Mouse (Mus musculus): ENCODE data around the gene Lamp1. TPM values are rescaled to one million over a fixed set of nuclear protein-coding genes. Genes with fewer than 3 reads are reported as not detected.

Gene Lamp1
- polyA plus RNA-seq, 1 experiment from 2014 or later, result 292 TPM

GRCm38 (mm10) chr8:13174811-13175210 is 15.8 kb downstream of the Lamp1 start:
- Histone ChIP-seq H3K4me1 (ENCODE audit: control insufficient read depth, insufficient read depth, low read length) (no peaks in the 10 kb centered on the region), H3K27me3 (ENCODE audit: control insufficient read depth, insufficient read depth, low read length) (no peaks in the 10 kb centered on the region), H3K9ac (replicated peaks; ENCODE audit: low read length) (no peak overlapping the region), H3K27ac (replicated peaks; ENCODE audit: low read depth, low read length) (no peak overlapping the region), H3K4me3 (replicated peaks; ENCODE audit: low read depth, low read length) (no peak overlapping the region), H3K36me3 (ENCODE audit: control insufficient read depth, insufficient read depth, low read length) (peaks cover 86% of the 10 kb centered on the region), H3K4me2 (ENCODE audit: low read length) (no peak overlapping the region), H3K9me3 (ENCODE audit: control insufficient read depth, low read length) (no peaks in the 10 kb centered on the region)
- ATAC-seq (ENCODE audit: low FRiP score, low TSS enrichment), result no peak
- 91% methylated on average over 4 of the region's 4 CpGs for WGBS
- DNase-seq, result no peak

- Histone ChIP-seq H3K27me3 (ENCODE audit: control insufficient read depth, insufficient read depth, low read length) (no peaks in the 10 kb centered on the region), H3K4me3 (replicated peaks; ENCODE audit: low read depth, low read length) (no peak overlapping the region), H3K27ac (replicated peaks; ENCODE audit: low read depth, low read length) (no peak overlapping the region), H3K9me3 (ENCODE audit: control insufficient read depth, low read length) (no peaks in the 10 kb centered on the region), H3K4me1 (ENCODE audit: control insufficient read depth, insufficient read depth, low read length) (no peaks in the 10 kb centered on the region), H3K36me3 (ENCODE audit: control insufficient read depth, insufficient read depth, low read length) (peaks cover 77% of the 10 kb centered on the region), H3K4me2 (ENCODE audit: low read length) (no peak overlapping the region), H3K9ac (replicated peaks; ENCODE audit: low read length) (no peak overlapping the region)
- DNase-seq (no peak), ATAC-seq (ENCODE audit: low FRiP score, low TSS enrichment) (no peak)
- WGBS, result 93% methylated on average over 1 of the region's 1 CpGs
Observed at GRCm38 (mm10) chr8:13175650-13176049, 16.7 kb downstream of the Lamp1 start.

- WGBS, result 92% methylated on average over 7 of the region's 7 CpGs
- H3K9me3 ChIP-seq (ENCODE audit: control insufficient read depth, low read length), result no peaks in the 10 kb centered on the region
- ATAC-seq (ENCODE audit: low FRiP score, low TSS enrichment) (no peak), DNase-seq (no peak)
- H3K27me3 ChIP-seq (ENCODE audit: control insufficient read depth, insufficient read depth, low read length), result no peaks in the 10 kb centered on the region
- H3K4me1 ChIP-seq (ENCODE audit: control insufficient read depth, insufficient read depth, low read length), result no peaks in the 10 kb centered on the region
- no peak overlapping the region for H3K4me3 ChIP-seq (replicated peaks; ENCODE audit: low read depth, low read length)
- no peak overlapping the region for H3K4me2 ChIP-seq (ENCODE audit: low read length)
- no peak overlapping the region for H3K27ac ChIP-seq (replicated peaks; ENCODE audit: low read depth, low read length)
- H3K9ac ChIP-seq (replicated peaks; ENCODE audit: low read length), result no peak overlapping the region
- H3K36me3 ChIP-seq (ENCODE audit: control insufficient read depth, insufficient read depth, low read length), result peaks cover 62% of the 10 kb centered on the region
Observed at GRCm38 (mm10) chr8:13177173-13177852, 18.4 kb downstream of the Lamp1 start.

- WGBS, result 96% methylated on average over 5 of the region's 5 CpGs
- Histone ChIP-seq H3K4me1 (ENCODE audit: control insufficient read depth, insufficient read depth, low read length) (no peaks in the 10 kb centered on the region), H3K4me3 (replicated peaks; ENCODE audit: low read depth, low read length) (no peak overlapping the region), H3K27ac (replicated peaks; ENCODE audit: low read depth, low read length) (no peak overlapping the region), H3K9me3 (ENCODE audit: control insufficient read depth, low read length) (no peaks in the 10 kb centered on the region), H3K27me3 (ENCODE audit: control insufficient read depth, insufficient read depth, low read length) (no peaks in the 10 kb centered on the region), H3K4me2 (ENCODE audit: low read length) (no peak overlapping the region), H3K9ac (replicated peaks; ENCODE audit: low read length) (no peak overlapping the region), H3K36me3 (ENCODE audit: control insufficient read depth, insufficient read depth, low read length) (peaks cover 54% of the 10 kb centered on the region)
- DNase-seq (no peak), ATAC-seq (ENCODE audit: low FRiP score, low TSS enrichment) (no peak)
Observed at GRCm38 (mm10) chr8:13178137-13178536, 19.2 kb downstream of the Lamp1 start.

DNA sequence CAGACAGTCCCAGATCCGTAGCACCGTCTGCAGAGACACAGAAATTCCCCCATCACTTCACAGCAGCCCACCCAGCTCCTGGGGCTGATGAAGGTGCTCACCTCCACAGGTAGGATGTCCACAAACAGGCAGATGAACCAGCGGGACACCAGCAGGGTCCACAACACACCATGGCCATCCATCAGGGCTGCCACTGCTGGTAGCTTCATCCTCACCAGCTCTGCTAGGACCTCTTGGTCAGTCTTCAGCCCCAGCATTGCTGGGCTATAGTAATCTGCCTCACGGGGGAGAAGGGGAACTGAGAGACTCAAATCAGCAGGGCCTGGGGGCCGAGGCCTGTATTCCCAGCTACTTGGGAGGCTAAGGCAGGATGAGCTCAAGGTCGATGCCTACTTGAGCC is 20.5 kb downstream of the Lamp1 start:
- no peak for ATAC-seq (ENCODE audit: low FRiP score, low TSS enrichment)
- no peak overlapping the region for H3K4me3 ChIP-seq (replicated peaks; ENCODE audit: low read depth, low read length)
- no peak for DNase-seq
- H3K4me2 ChIP-seq (ENCODE audit: low read length), result no peak overlapping the region
- H3K4me1 ChIP-seq (ENCODE audit: control insufficient read depth, insufficient read depth, low read length), result no peaks in the 10 kb centered on the region
- H3K9me3 ChIP-seq (ENCODE audit: control insufficient read depth, low read length), result no peaks in the 10 kb centered on the region
- WGBS, result 81% methylated on average over 6 of the region's 6 CpGs
- no peak overlapping the region for H3K27ac ChIP-seq (replicated peaks; ENCODE audit: low read depth, low read length)
- no peaks in the 10 kb centered on the region for H3K27me3 ChIP-seq (ENCODE audit: control insufficient read depth, insufficient read depth, low read length)
- peaks cover 43% of the 10 kb centered on the region for H3K36me3 ChIP-seq (ENCODE audit: control insufficient read depth, insufficient read depth, low read length)
- H3K9ac ChIP-seq (replicated peaks; ENCODE audit: low read length), result no peak overlapping the region

GRCm38 (mm10) chr8:13179948-13180347 is 21.0 kb downstream of the Lamp1 start:
- Histone ChIP-seq H3K27ac (replicated peaks; ENCODE audit: low read depth, low read length) (no peak overlapping the region), H3K4me3 (replicated peaks; ENCODE audit: low read depth, low read length) (no peak overlapping the region)
- 82% methylated on average over 7 of the region's 7 CpGs for WGBS

GRCm38 (mm10) chr8:13180408-13180807 is 21.4 kb downstream of the Lamp1 start:
- Histone ChIP-seq H3K4me2 (ENCODE audit: low read length) (no peak overlapping the region), H3K36me3 (ENCODE audit: control insufficient read depth, insufficient read depth, low read length) (peaks cover 36% of the 10 kb centered on the region), H3K4me3 (replicated peaks; ENCODE audit: low read depth, low read length) (no peak overlapping the region), H3K4me1 (ENCODE audit: control insufficient read depth, insufficient read depth, low read length) (no peaks in the 10 kb centered on the region), H3K27me3 (ENCODE audit: control insufficient read depth, insufficient read depth, low read length) (no peaks in the 10 kb centered on the region), H3K27ac (replicated peaks; ENCODE audit: low read depth, low read length) (no peak overlapping the region), H3K9ac (replicated peaks; ENCODE audit: low read length) (no peak overlapping the region), H3K9me3 (ENCODE audit: control insufficient read depth, low read length) (no peaks in the 10 kb centered on the region)
- DNase-seq, result no peak
- WGBS, result 90% methylated on average over 9 of the region's 9 CpGs
- ATAC-seq (ENCODE audit: low FRiP score, low TSS enrichment), result no peak

More at GRCm38 (mm10) chr8:13179948-13180347, 21.0 kb downstream of the Lamp1 start:
- ATAC-seq (ENCODE audit: low FRiP score, low TSS enrichment), result no peak
- peaks cover 40% of the 10 kb centered on the region for H3K36me3 ChIP-seq (ENCODE audit: control insufficient read depth, insufficient read depth, low read length)
- no peak overlapping the region for H3K4me2 ChIP-seq (ENCODE audit: low read length)
- no peak overlapping the region for H3K9ac ChIP-seq (replicated peaks; ENCODE audit: low read length)
- no peaks in the 10 kb centered on the region for H3K9me3 ChIP-seq (ENCODE audit: control insufficient read depth, low read length)
- H3K27me3 ChIP-seq (ENCODE audit: control insufficient read depth, insufficient read depth, low read length), result no peaks in the 10 kb centered on the region
- no peak for DNase-seq
- H3K4me1 ChIP-seq (ENCODE audit: control insufficient read depth, insufficient read depth, low read length), result no peaks in the 10 kb centered on the region

DNA sequence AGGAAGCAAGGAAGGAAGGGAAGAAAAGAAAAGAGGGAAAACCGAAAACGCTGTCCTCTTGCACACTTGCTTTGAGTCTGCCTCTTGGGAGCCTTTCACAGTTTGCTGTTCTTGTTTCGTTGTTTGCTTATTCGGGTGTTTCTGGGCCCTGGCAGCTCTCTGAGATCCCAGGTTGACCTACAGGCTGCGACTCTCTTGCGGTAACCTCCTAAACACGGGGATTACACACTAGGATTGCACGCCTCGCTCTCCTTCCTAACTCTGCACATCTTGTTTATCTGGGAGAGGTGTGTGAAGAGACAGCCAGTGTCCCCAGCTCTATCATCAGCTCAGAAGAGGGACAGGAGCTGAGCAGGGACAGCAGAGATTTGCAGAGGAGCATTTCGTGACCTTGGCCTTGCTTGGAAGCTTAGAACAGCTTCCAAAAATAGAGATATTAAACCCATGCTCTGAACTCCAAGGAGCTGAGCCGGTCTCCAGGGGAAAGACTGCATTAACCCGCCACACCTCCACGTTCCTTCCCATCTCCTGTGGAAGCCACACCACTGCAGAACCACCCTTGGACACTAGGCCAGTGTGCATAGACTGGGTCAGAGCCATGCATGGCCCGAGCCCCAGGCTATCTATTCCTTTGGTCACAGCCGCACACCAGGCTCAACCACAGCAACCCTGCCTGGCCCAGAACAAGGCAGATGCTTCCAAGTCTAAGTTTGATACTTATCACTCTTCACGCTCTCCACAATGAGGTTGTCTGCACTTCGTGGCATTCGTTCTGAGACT is 22.1 kb downstream of the Lamp1 start:
- ATAC-seq (ENCODE audit: low FRiP score, low TSS enrichment) (no peak), DNase-seq (no peak)
- Histone ChIP-seq H3K4me3 (replicated peaks; ENCODE audit: low read depth, low read length) (no peak overlapping the region), H3K4me1 (ENCODE audit: control insufficient read depth, insufficient read depth, low read length) (no peaks in the 10 kb centered on the region), H3K36me3 (ENCODE audit: control insufficient read depth, insufficient read depth, low read length) (peaks cover 31% of the 10 kb centered on the region), H3K9me3 (ENCODE audit: control insufficient read depth, low read length) (no peaks in the 10 kb centered on the region), H3K27ac (replicated peaks; ENCODE audit: low read depth, low read length) (no peak overlapping the region), H3K4me2 (ENCODE audit: low read length) (no peak overlapping the region), H3K27me3 (ENCODE audit: control insufficient read depth, insufficient read depth, low read length) (no peaks in the 10 kb centered on the region), H3K9ac (replicated peaks; ENCODE audit: low read length) (no peak overlapping the region)
- 88% methylated on average over 18 of the region's 18 CpGs for WGBS

DNA sequence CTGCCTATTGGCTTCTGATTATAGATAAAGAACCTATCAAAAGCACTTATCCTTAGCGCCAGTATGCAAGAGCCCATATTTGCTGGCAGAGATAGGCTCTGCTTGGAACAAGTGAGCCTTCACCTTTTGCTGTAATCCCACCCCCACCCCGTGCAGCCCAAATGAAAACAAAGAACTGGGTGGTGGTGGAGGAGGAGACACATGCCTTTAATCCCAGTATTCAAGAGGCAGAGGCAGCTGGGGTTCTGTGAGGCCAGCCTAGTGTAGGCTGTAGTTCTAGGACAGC is 22.7 kb downstream of the Lamp1 start:
- Histone ChIP-seq H3K4me2 (ENCODE audit: low read length) (no peak overlapping the region), H3K27ac (replicated peaks; ENCODE audit: low read depth, low read length) (no peak overlapping the region), H3K4me3 (replicated peaks; ENCODE audit: low read depth, low read length) (no peak overlapping the region), H3K9me3 (ENCODE audit: control insufficient read depth, low read length) (no peaks in the 10 kb centered on the region), H3K36me3 (ENCODE audit: control insufficient read depth, insufficient read depth, low read length) (peaks cover 26% of the 10 kb centered on the region), H3K4me1 (ENCODE audit: control insufficient read depth, insufficient read depth, low read length) (no peaks in the 10 kb centered on the region), H3K9ac (replicated peaks; ENCODE audit: low read length) (no peak overlapping the region), H3K27me3 (ENCODE audit: control insufficient read depth, insufficient read depth, low read length) (no peaks in the 10 kb centered on the region)
- no peak for DNase-seq
- ATAC-seq (ENCODE audit: low FRiP score, low TSS enrichment), result no peak
- 39% methylated on average over 2 of the region's 2 CpGs for WGBS

Measured in midbrain, embryonic 14.5 days (tissue).